Mouse (Mus musculus) liver, adult 2 months (tissue): ENCODE results near the gene Adgrd1. TPM values are rescaled to one million over a fixed set of nuclear protein-coding genes. Genes with fewer than 3 reads are reported as not detected.

Source experiments
- DNase-seq: peaks from one replicate; pipeline ENCODE4 v3.0.0-alpha.2; 2011; ENCODE audit warnings: low read depth, low spot score; ENCODE audit errors: extremely low read depth
- H3K27ac ChIP-seq: fragments of 200-500 bp; replicated peaks from 2 replicates; pipeline ENCODE4 v1.5.1; 2012; ENCODE audit warnings: low read depth, mild to moderate bottlenecking, control low read depth, inconsistent platforms, low read length; ENCODE audit not compliant: insufficient read depth
- H3K27me3 ChIP-seq: fragments of 200-500 bp; 2 replicates; pipeline ENCODE4 v1.6.1; 2012; ENCODE audit warnings: mild to moderate bottlenecking, moderate library complexity, low read length, inconsistent platforms; ENCODE audit not compliant: control insufficient read depth, insufficient read depth
- H3K36me3 ChIP-seq: fragments of 200-500 bp; 2 replicates; pipeline ENCODE4 v1.6.1; 2012; ENCODE audit warnings: low read length, inconsistent platforms; ENCODE audit not compliant: control insufficient read depth, insufficient read depth
- H3K4me1 ChIP-seq: fragments of 200-500 bp; 2 replicates; pipeline ENCODE4 v1.6.1; 2011; ENCODE audit warnings: low read length; ENCODE audit not compliant: control insufficient read depth, insufficient read depth
- H3K4me3 ChIP-seq: fragments of 200-500 bp; 2 replicates; pipeline ENCODE4 v1.5.1; 2011; ENCODE audit warnings: low read depth, mild to moderate bottlenecking, control low read depth, low read length, moderate library complexity; ENCODE audit not compliant: insufficient read depth
- H3K79me2 ChIP-seq: fragments of 200-500 bp; 2 replicates; pipeline ENCODE4 v1.6.1; 2012; ENCODE audit warnings: inconsistent platforms, mild to moderate bottlenecking, low read length, moderate library complexity; ENCODE audit not compliant: control insufficient read depth, insufficient read depth
- H3K9ac ChIP-seq: fragments of 200-500 bp; 2 replicates; pipeline ENCODE4 v1.6.1; 2012; ENCODE audit warnings: low read depth, mild to moderate bottlenecking, control low read depth, inconsistent platforms, low read length
- CTCF ChIP-seq: fragments of 200-500 bp; IDR thresholded peaks from 2 replicates; pipeline ENCODE4 v1.5.1; 2011; ENCODE audit warnings: low read depth, low read length, control low read depth
- POLR2A ChIP-seq: fragments of 200-500 bp; IDR thresholded peaks from 2 replicates; pipeline ENCODE4 v1.6.1; 2011; ENCODE audit warnings: low read length, control low read depth; ENCODE audit not compliant: insufficient read depth; ENCODE audit errors: extremely low read depth
- WGBS: fragments of 180-500 bp; shearing (Covaris S2); methylation state at CpG from one replicate; pipeline ENCODE4 v1.1.7; 2018; 5-methylcytosine and 5-hydroxymethylcytosine counted together
- polyA plus RNA-seq: library from polyadenylated mRNA; depleted of rRNA; stranded (reverse); fragments of >200 nt; gene quantifications from 2 replicates; pipeline ENCODE4 v1.2.3, GENCODE M21; 2012
- total RNA-seq: library from RNA; depleted of rRNA; stranded (reverse); fragments of >200 nt; gene quantifications from 2 replicates; pipeline ENCODE4 v1.2.3, GENCODE M21; 2014

The Adgrd1 gene
- total and polyA plus RNA-seq, 2 experiments = 0.18 to 0.66 TPM

- H3K27me3 ChIP-seq = no peaks in the 10 kb centered on the region
- TF ChIP-seq CTCF (peak; percentile 58), POLR2A (no peak)
- 3% methylated on average over 2 of the region's 2 CpGs for WGBS
- no peak overlapping the region for H3K27ac ChIP-seq
- no peak for DNase-seq
- H3K4me3 ChIP-seq = no peak overlapping the region
- H3K9ac ChIP-seq = no peak overlapping the region
- no peaks in the 10 kb centered on the region for H3K36me3 ChIP-seq
- no peaks in the 10 kb centered on the region for H3K4me1 ChIP-seq
- H3K79me2 ChIP-seq = no peaks in the 10 kb centered on the region
Measured at GRCm38 (mm10) chr5:129186260-129186659, 89.7 kb downstream of the Adgrd1 start.

DNA sequence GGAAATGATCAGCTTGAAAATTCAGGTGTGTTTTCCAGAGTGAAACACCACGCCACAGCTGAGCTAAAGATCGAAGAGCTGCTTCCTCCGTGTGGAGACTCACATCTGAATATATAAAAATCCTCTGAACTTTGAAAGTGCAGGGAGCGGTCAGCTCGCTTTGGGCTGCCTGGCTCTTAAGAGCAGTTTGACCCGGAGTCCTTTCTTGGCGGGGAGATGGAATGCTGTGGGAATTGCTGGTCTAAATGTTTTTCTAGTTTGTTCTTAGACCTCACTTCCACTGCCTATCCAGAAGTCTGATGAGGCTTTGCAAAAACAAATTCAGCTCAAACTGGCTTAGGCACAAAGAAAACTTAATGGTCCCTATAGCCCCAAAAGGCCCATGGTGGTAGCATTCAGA is 90.4 kb downstream of the Adgrd1 start:
- 81% methylated on average over 7 of the region's 7 CpGs for WGBS
- Histone ChIP-seq H3K27ac (no peak overlapping the region), H3K79me2 (no peaks in the 10 kb centered on the region), H3K4me1 (no peaks in the 10 kb centered on the region), H3K36me3 (no peaks in the 10 kb centered on the region), H3K27me3 (no peaks in the 10 kb centered on the region), H3K9ac (no peak overlapping the region), H3K4me3 (no peak overlapping the region)
- DNase-seq = peak; percentile 13
- TF ChIP-seq POLR2A (no peak), CTCF (no peak)

- no peaks in the 10 kb centered on the region for H3K4me1 ChIP-seq
- H3K4me3 ChIP-seq = no peak overlapping the region
- TF ChIP-seq CTCF = no peak
- TF ChIP-seq POLR2A = no peak
- H3K27ac ChIP-seq = no peak overlapping the region
- H3K79me2 ChIP-seq = no peaks in the 10 kb centered on the region
- no peak for DNase-seq
- no peaks in the 10 kb centered on the region for H3K27me3 ChIP-seq
- H3K36me3 ChIP-seq = no peaks in the 10 kb centered on the region
- H3K9ac ChIP-seq = no peak overlapping the region
- 83% methylated on average over 6 of the region's 6 CpGs for WGBS
Measured at GRCm38 (mm10) chr5:129189071-129189470, 92.5 kb downstream of the Adgrd1 start.

GRCm38 (mm10) chr5:129190077-129190476 is 93.5 kb downstream of the Adgrd1 start:
- Histone ChIP-seq H3K27me3 (no peaks in the 10 kb centered on the region), H3K36me3 (no peaks in the 10 kb centered on the region), H3K4me1 (no peaks in the 10 kb centered on the region), H3K27ac (no peak overlapping the region), H3K9ac (no peak overlapping the region), H3K4me3 (no peak overlapping the region), H3K79me2 (no peaks in the 10 kb centered on the region)
- TF ChIP-seq POLR2A (no peak), CTCF (no peak)
- WGBS = 74% methylated on average over 7 of the region's 7 CpGs
- DNase-seq = no peak

DNA sequence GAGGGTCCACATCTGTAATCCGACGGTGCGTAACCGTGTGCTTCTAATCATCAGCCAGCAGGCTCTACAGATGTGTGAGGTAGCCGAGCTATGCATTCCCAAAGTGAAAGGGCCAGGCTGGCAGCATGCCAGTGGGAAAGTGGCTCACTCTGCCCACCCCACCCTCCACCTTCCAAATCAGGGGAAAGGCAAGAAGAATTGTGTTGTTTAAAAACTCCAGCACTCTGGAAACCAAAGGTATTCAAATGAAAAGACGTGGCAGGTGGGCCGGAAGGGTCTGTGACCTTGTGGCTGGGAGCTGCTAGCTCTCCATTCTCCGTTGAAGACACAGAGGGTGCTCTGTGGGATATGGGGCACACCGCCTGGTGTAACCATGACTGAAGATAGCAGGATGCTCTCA is 100.0 kb downstream of the Adgrd1 start:
- no peak overlapping the region for H3K9ac ChIP-seq
- no peak overlapping the region for H3K27ac ChIP-seq
- no peaks in the 10 kb centered on the region for H3K36me3 ChIP-seq
- H3K4me3 ChIP-seq = no peak overlapping the region
- DNase-seq = no peak
- H3K27me3 ChIP-seq = no peaks in the 10 kb centered on the region
- WGBS = 81% methylated on average over 9 of the region's 9 CpGs
- H3K79me2 ChIP-seq = no peaks in the 10 kb centered on the region
- H3K4me1 ChIP-seq = no peaks in the 10 kb centered on the region
- TF ChIP-seq CTCF (no peak), POLR2A (no peak)

GRCm38 (mm10) chr5:129196971-129197519 is 100.5 kb downstream of the Adgrd1 start:
- Histone ChIP-seq H3K4me3 (no peak overlapping the region), H3K27me3 (no peaks in the 10 kb centered on the region), H3K79me2 (no peaks in the 10 kb centered on the region), H3K36me3 (no peaks in the 10 kb centered on the region), H3K9ac (no peak overlapping the region), H3K27ac (no peak overlapping the region), H3K4me1 (no peaks in the 10 kb centered on the region)
- no peak for TF ChIP-seq POLR2A
- no peak for TF ChIP-seq CTCF
- no peak for DNase-seq
- WGBS = 66% methylated on average over 9 of the region's 9 CpGs
